Mouse (Mus musculus): ENCODE results near the gene Pard6b. TPM values are rescaled to one million over a fixed set of nuclear protein-coding genes. Genes with fewer than 3 reads are reported as not detected.
"Not testable (repeated sequence)": the region's sequence is repeated elsewhere in the genome, so short reads cannot be mapped to it uniquely, and the experiment has no call there.

The Pard6b gene
- polyA plus RNA-seq, 1 experiment from 2014 or later = 10.1 TPM

- Histone ChIP-seq H3K9ac (peak overlapping the region; percentile 49; the same call in 1 of the 2 replicates), H3K36me3 (no peaks in the 10 kb centered on the region), H3K4me3 (peak overlapping the region; percentile 41), H3K9me3 (no peaks in the 10 kb centered on the region), H3K27me3 (replicated peaks) (peaks cover 47% of the 10 kb centered on the region), H3K4me1 (peaks cover 17% of the 10 kb centered on the region), H3K4me2 (replicated peaks) (peak overlapping the region; percentile 81), H3K27ac (no peak overlapping the region)
- ATAC-seq (ENCODE audit: low FRiP score, low read depth) = 0 out of 2 replicates have a peak, but pooled peaks have one; percentile 25
- under 1% methylated on average over 56 of the region's 56 CpGs for WGBS
Observed at GRCm38 (mm10) chr2:168050000-168050942, 30.5 kb upstream of the Pard6b start.

- H3K36me3 ChIP-seq = no peaks in the 10 kb centered on the region
- H3K9ac ChIP-seq = no peak overlapping the region
- ATAC-seq (ENCODE audit: low FRiP score, low read depth) = no peak
- WGBS = 95% methylated on average over 1 of the region's 1 CpGs
- H3K4me3 ChIP-seq = no peak overlapping the region
- no peak overlapping the region for H3K4me2 ChIP-seq (replicated peaks)
- peaks cover 47% of the 10 kb centered on the region for H3K27me3 ChIP-seq (replicated peaks)
- H3K9me3 ChIP-seq = no peaks in the 10 kb centered on the region
- H3K27ac ChIP-seq = no peak overlapping the region
- peaks cover 12% of the 10 kb centered on the region for H3K4me1 ChIP-seq
Observed at GRCm38 (mm10) chr2:168052156-168052555, 28.6 kb upstream of the Pard6b start.

- Histone ChIP-seq H3K4me2 (replicated peaks) (no peak overlapping the region), H3K4me3 (no peak overlapping the region), H3K9ac (no peak overlapping the region), H3K4me1 (peaks cover 12% of the 10 kb centered on the region), H3K27me3 (replicated peaks) (peaks cover 42% of the 10 kb centered on the region), H3K36me3 (no peaks in the 10 kb centered on the region), H3K27ac (no peak overlapping the region), H3K9me3 (no peaks in the 10 kb centered on the region)
- ATAC-seq (ENCODE audit: low FRiP score, low read depth) = no peak
- WGBS = 11% methylated on average over 2 of the region's 2 CpGs
Observed at GRCm38 (mm10) chr2:168052689-168053088, 28.1 kb upstream of the Pard6b start.

GRCm38 (mm10) chr2:168054142-168054541, 26.7 kb upstream of the Pard6b start:
- Histone ChIP-seq H3K27ac (no peak overlapping the region), H3K4me3 (no peak overlapping the region), H3K9ac (no peak overlapping the region), H3K4me2 (replicated peaks) (no peak overlapping the region), H3K27me3 (replicated peaks) (peaks cover 30% of the 10 kb centered on the region), H3K4me1 (peaks cover 10% of the 10 kb centered on the region), H3K36me3 (no peaks in the 10 kb centered on the region), H3K9me3 (no peaks in the 10 kb centered on the region)
- ATAC-seq (ENCODE audit: low FRiP score, low read depth) = no peak
- 89% methylated on average over 11 of the region's 11 CpGs for WGBS

- WGBS = 38% methylated on average over 14 of the region's 14 CpGs
- Histone ChIP-seq H3K4me1 (no peaks in the 10 kb centered on the region), H3K4me2 (replicated peaks) (no peak overlapping the region), H3K27ac (no peak overlapping the region), H3K4me3 (no peak overlapping the region), H3K9ac (no peak overlapping the region), H3K36me3 (no peaks in the 10 kb centered on the region), H3K27me3 (replicated peaks) (peaks cover 11% of the 10 kb centered on the region), H3K9me3 (no peaks in the 10 kb centered on the region)
- no peak for ATAC-seq (ENCODE audit: low FRiP score, low read depth)
Observed at GRCm38 (mm10) chr2:168055910-168056665, 24.7 kb upstream of the Pard6b start.

GRCm38 (mm10) chr2:168056666-168056933, 24.2 kb upstream of the Pard6b start:
- Histone ChIP-seq H3K36me3 (no peaks in the 10 kb centered on the region), H3K4me3 (no peak overlapping the region), H3K4me1 (no peaks in the 10 kb centered on the region), H3K9ac (no peak overlapping the region), H3K27ac (no peak overlapping the region), H3K27me3 (replicated peaks) (peaks cover 5% of the 10 kb centered on the region), H3K9me3 (no peaks in the 10 kb centered on the region), H3K4me2 (replicated peaks) (no peak overlapping the region)
- 47% methylated on average over 8 of the region's 8 CpGs for WGBS
- no peak for ATAC-seq (ENCODE audit: low FRiP score, low read depth)

- not testable (repeated sequence) for H3K4me3 ChIP-seq; H3K4me2 ChIP-seq (replicated peaks); H3K4me1 ChIP-seq; H3K9me3 ChIP-seq; H3K36me3 ChIP-seq; ATAC-seq (ENCODE audit: low FRiP score, low read depth); H3K27me3 ChIP-seq (replicated peaks); H3K9ac ChIP-seq; H3K27ac ChIP-seq
- 65% methylated on average over 2 of the region's 2 CpGs for WGBS
Observed at GRCm38 (mm10) chr2:168057876-168058275, 22.9 kb upstream of the Pard6b start.

GRCm38 (mm10) chr2:168058488-168059199, 22.2 kb upstream of the Pard6b start:
- Histone ChIP-seq H3K4me2 (replicated peaks) (no peak overlapping the region), H3K9ac (no peak overlapping the region), H3K36me3 (no peaks in the 10 kb centered on the region), H3K27ac (no peak overlapping the region), H3K4me3 (no peak overlapping the region), H3K4me1 (no peaks in the 10 kb centered on the region), H3K9me3 (no peaks in the 10 kb centered on the region), H3K27me3 (replicated peaks) (no peaks in the 10 kb centered on the region)
- ATAC-seq (ENCODE audit: low FRiP score, low read depth) = no peak
- 31% methylated on average over 13 of the region's 13 CpGs for WGBS

- 78% methylated on average over 6 of the region's 6 CpGs for WGBS
- H3K27ac ChIP-seq = no peak overlapping the region
- H3K9me3 ChIP-seq = no peaks in the 10 kb centered on the region
- ATAC-seq (ENCODE audit: low FRiP score, low read depth) = no peak
- H3K4me2 ChIP-seq (replicated peaks) = no peak overlapping the region
- H3K9ac ChIP-seq = no peak overlapping the region
- H3K4me3 ChIP-seq = no peak overlapping the region
- no peaks in the 10 kb centered on the region for H3K4me1 ChIP-seq
- no peaks in the 10 kb centered on the region for H3K36me3 ChIP-seq
- H3K27me3 ChIP-seq (replicated peaks) = no peaks in the 10 kb centered on the region
Observed at GRCm38 (mm10) chr2:168059200-168059790, 21.5 kb upstream of the Pard6b start.

- Histone ChIP-seq H3K36me3 (no peaks in the 10 kb centered on the region), H3K27me3 (replicated peaks) (no peaks in the 10 kb centered on the region), H3K4me1 (no peaks in the 10 kb centered on the region), H3K9ac (no peak overlapping the region), H3K4me3 (no peak overlapping the region), H3K9me3 (no peaks in the 10 kb centered on the region), H3K27ac (no peak overlapping the region), H3K4me2 (replicated peaks) (no peak overlapping the region)
- WGBS = 90% methylated on average over 12 of the region's 12 CpGs
- no peak for ATAC-seq (ENCODE audit: low FRiP score, low read depth)
Observed at GRCm38 (mm10) chr2:168063712-168064111, 17.1 kb upstream of the Pard6b start.

- no peak overlapping the region for H3K9ac ChIP-seq
- 86% methylated on average over 7 of the region's 7 CpGs for WGBS
- no peak overlapping the region for H3K4me2 ChIP-seq (replicated peaks)
- no peaks in the 10 kb centered on the region for H3K27me3 ChIP-seq (replicated peaks)
- no peaks in the 10 kb centered on the region for H3K4me1 ChIP-seq
- H3K9me3 ChIP-seq = no peaks in the 10 kb centered on the region
- no peak for ATAC-seq (ENCODE audit: low FRiP score, low read depth)
- no peaks in the 10 kb centered on the region for H3K36me3 ChIP-seq
- H3K4me3 ChIP-seq = no peak overlapping the region
- no peak overlapping the region for H3K27ac ChIP-seq
Observed at GRCm38 (mm10) chr2:168065511-168065910, 15.3 kb upstream of the Pard6b start.

- no peak for ATAC-seq (ENCODE audit: low FRiP score, low read depth)
- Histone ChIP-seq H3K4me1 (no peaks in the 10 kb centered on the region), H3K27ac (no peak overlapping the region), H3K9ac (no peak overlapping the region), H3K4me3 (no peak overlapping the region), H3K27me3 (replicated peaks) (no peaks in the 10 kb centered on the region), H3K4me2 (replicated peaks) (no peak overlapping the region), H3K9me3 (no peaks in the 10 kb centered on the region), H3K36me3 (no peaks in the 10 kb centered on the region)
- WGBS = 65% methylated on average over 8 of the region's 8 CpGs
Observed at GRCm38 (mm10) chr2:168066783-168067182, 14.0 kb upstream of the Pard6b start.
